Mouse (Mus musculus) kidney, adult 18-20 months (tissue): Measurements from ENCODE around the gene Pdcd1lg2.
"Not testable (repeated sequence)": the region's sequence is repeated elsewhere in the genome, so short reads cannot be mapped to it uniquely, and the experiment has no call there.

ENCODE experiments used
- DNase-seq: peaks from one replicate; pipeline ENCODE4 v3.0.0; 2021

The Pdcd1lg2 gene

GRCm38 (mm10) chr19:29384412-29384811, 26.3 kb upstream of the Pdcd1lg2 start:
- no peak for DNase-seq

GRCm38 (mm10) chr19:29384994-29385393, 25.7 kb upstream of the Pdcd1lg2 start:
- no peak for DNase-seq

GRCm38 (mm10) chr19:29385822-29386221, 24.9 kb upstream of the Pdcd1lg2 start:
- DNase-seq: no peak

GRCm38 (mm10) chr19:29388818-29389217, 21.9 kb upstream of the Pdcd1lg2 start:
- DNase-seq: no peak

GRCm38 (mm10) chr19:29390483-29390882, 20.2 kb upstream of the Pdcd1lg2 start:
- DNase-seq: no peak

GRCm38 (mm10) chr19:29391279-29391678, 19.4 kb upstream of the Pdcd1lg2 start:
- DNase-seq: no peak

- no peak for DNase-seq
These were observed 17.4 kb upstream of the Pdcd1lg2 start for GRCm38 (mm10) chr19:29393333-29393732.

- no peak for DNase-seq
These were observed 16.0 kb upstream of the Pdcd1lg2 start for GRCm38 (mm10) chr19:29394721-29395120.

GRCm38 (mm10) chr19:29396353-29396752, 14.4 kb upstream of the Pdcd1lg2 start:
- no peak for DNase-seq

GRCm38 (mm10) chr19:29399786-29400185, 10.9 kb upstream of the Pdcd1lg2 start:
- no peak for DNase-seq

GRCm38 (mm10) chr19:29400466-29400865, 10.3 kb upstream of the Pdcd1lg2 start:
- no peak for DNase-seq

GRCm38 (mm10) chr19:29402621-29403020, 8.1 kb upstream of the Pdcd1lg2 start:
- no peak for DNase-seq

- no peak for DNase-seq
These were observed 7.5 kb upstream of the Pdcd1lg2 start for GRCm38 (mm10) chr19:29403251-29403650.

GRCm38 (mm10) chr19:29405388-29405787, 5.3 kb upstream of the Pdcd1lg2 start:
- DNase-seq: no peak

- no peak for DNase-seq
These were observed 4.4 kb upstream of the Pdcd1lg2 start for GRCm38 (mm10) chr19:29406042-29407017.

- DNase-seq: no peak
These were observed 2.0 kb downstream of the Pdcd1lg2 start for GRCm38 (mm10) chr19:29412476-29413420.

GRCm38 (mm10) chr19:29414513-29414912, 3.8 kb downstream of the Pdcd1lg2 start:
- DNase-seq: no peak

GRCm38 (mm10) chr19:29414917-29415316, 4.2 kb downstream of the Pdcd1lg2 start:
- DNase-seq: not testable (repeated sequence)

- no peak for DNase-seq
These were observed 5.7 kb downstream of the Pdcd1lg2 start for GRCm38 (mm10) chr19:29416393-29416902.

- no peak for DNase-seq
These were observed 6.5 kb downstream of the Pdcd1lg2 start for GRCm38 (mm10) chr19:29417188-29417587.

GRCm38 (mm10) chr19:29417894-29418293, 7.2 kb downstream of the Pdcd1lg2 start:
- DNase-seq: no peak

- no peak for DNase-seq
These were observed 8.0 kb downstream of the Pdcd1lg2 start for GRCm38 (mm10) chr19:29418661-29419115.

- no peak for DNase-seq
These were observed 8.8 kb downstream of the Pdcd1lg2 start for GRCm38 (mm10) chr19:29419506-29419905.
